Mouse (Mus musculus) limb, embryonic 15.5 days (tissue): ENCODE measurements around the gene Tjp1. TPM values are rescaled to one million over a fixed set of nuclear protein-coding genes. Genes with fewer than 3 reads are reported as not detected.
A peak's percentile ranks its signal among the peaks of the same experiment; 100 is the strongest.

Source experiments
- ATAC-seq: fragments of 200-750 bp; cut with Nextera tagmentation; 2 replicates; pipeline ENCODE4 v1.8.0; 2017; ENCODE audit warnings: low read depth, moderate TSS enrichment; ENCODE audit not compliant: insufficient number of reproducible peaks, low FRiP score, low TSS enrichment
- H3K27ac ChIP-seq: fragments of 300-500 bp; sonication (generic); 2 replicates; pipeline ENCODE4 v1.5.1; 2015; ENCODE audit warnings: moderate library complexity, mild to moderate bottlenecking, inconsistent platforms
- H3K27me3 ChIP-seq: fragments of 300-500 bp; sonication (generic); 2 replicates; pipeline ENCODE4 v1.6.1; 2015; ENCODE audit warnings: inconsistent platforms
- H3K36me3 ChIP-seq: fragments of 300-500 bp; sonication (generic); 2 replicates; pipeline ENCODE4 v1.6.1; 2015; ENCODE audit warnings: inconsistent platforms
- H3K4me1 ChIP-seq: fragments of 300-500 bp; sonication (generic); 2 replicates; pipeline ENCODE4 v1.6.1; 2015; ENCODE audit warnings: inconsistent platforms
- H3K4me2 ChIP-seq: fragments of 300-500 bp; sonication (generic); 2 replicates; pipeline ENCODE4 v1.6.1; 2015; ENCODE audit warnings: mild to moderate bottlenecking, inconsistent platforms
- H3K4me3 ChIP-seq: fragments of 300-500 bp; sonication (generic); 2 replicates; pipeline ENCODE4 v1.5.1; 2015; ENCODE audit warnings: mild to moderate bottlenecking, inconsistent platforms
- H3K9ac ChIP-seq: fragments of 300-500 bp; sonication (generic); 2 replicates; pipeline ENCODE4 v1.6.1; 2015; ENCODE audit warnings: inconsistent platforms
- H3K9me3 ChIP-seq: fragments of 300-500 bp; sonication (generic); 2 replicates; pipeline ENCODE4 v1.6.1; 2016; ENCODE audit warnings: inconsistent platforms
- WGBS: fragments of 180-500 bp; shearing (Covaris S2); methylation state at CpG from one replicate; pipeline ENCODE4 v1.1.7; 2015; 5-methylcytosine and 5-hydroxymethylcytosine counted together
- polyA plus RNA-seq: library from polyadenylated mRNA; unstranded; fragments of >200 nt; fragmentation: Nextera tagmentation; extraction: Ambion mirVana; gene quantifications from 2 replicates; pipeline ENCODE4 v1.2.1, GENCODE M21; 2015

The Tjp1 gene
- polyA plus RNA-seq, 1 experiment from 2014 or later = 25.1 TPM

- Histone ChIP-seq H3K36me3 (no peaks in the 10 kb centered on the region), H3K27me3 (peaks cover 5% of the 10 kb centered on the region; the same call in 1 of the 2 replicates), H3K27ac (no peak overlapping the region), H3K9me3 (no peaks in the 10 kb centered on the region), H3K9ac (no peak overlapping the region), H3K4me1 (no peaks in the 10 kb centered on the region), H3K4me2 (no peak overlapping the region), H3K4me3 (no peak overlapping the region)
- WGBS = 31% methylated on average over 10 of the region's 10 CpGs
- ATAC-seq = no peak
These were observed 14.0 kb downstream of the Tjp1 start for GRCm38 (mm10) chr7:65513451-65514179.

- no peaks in the 10 kb centered on the region for H3K36me3 ChIP-seq
- H3K9me3 ChIP-seq = no peaks in the 10 kb centered on the region
- no peak overlapping the region for H3K9ac ChIP-seq
- H3K4me1 ChIP-seq = no peaks in the 10 kb centered on the region
- no peak overlapping the region for H3K4me2 ChIP-seq
- peaks cover 5% of the 10 kb centered on the region; the same call in 1 of the 2 replicates for H3K27me3 ChIP-seq
- ATAC-seq = no peak
- no peak overlapping the region for H3K4me3 ChIP-seq
- WGBS = 63% methylated on average over 3 of the region's 3 CpGs
- H3K27ac ChIP-seq = no peak overlapping the region
These were observed 18.2 kb downstream of the Tjp1 start for GRCm38 (mm10) chr7:65509357-65509756.

GRCm38 (mm10) chr7:65507341-65507740 lies 20.2 kb downstream of the Tjp1 start:
- WGBS = 72% methylated on average over 5 of the region's 5 CpGs
- no peak for ATAC-seq

GRCm38 (mm10) chr7:65502486-65503322 lies 24.9 kb downstream of the Tjp1 start:
- 52% methylated on average over 10 of the region's 10 CpGs for WGBS
- Histone ChIP-seq H3K27me3 (no peaks in the 10 kb centered on the region), H3K36me3 (no peaks in the 10 kb centered on the region), H3K4me1 (peaks cover 2% of the 10 kb centered on the region; the same call in 1 of the 2 replicates), H3K27ac (no peak overlapping the region), H3K9me3 (no peaks in the 10 kb centered on the region), H3K4me2 (no peak overlapping the region), H3K4me3 (no peak overlapping the region), H3K9ac (no peak overlapping the region)
- no peak for ATAC-seq

More at GRCm38 (mm10) chr7:65507341-65507740, 20.2 kb downstream of the Tjp1 start:
- no peaks in the 10 kb centered on the region for H3K27me3 ChIP-seq
- H3K9me3 ChIP-seq = no peaks in the 10 kb centered on the region
- H3K4me1 ChIP-seq = peaks cover 2% of the 10 kb centered on the region; the same call in 1 of the 2 replicates
- no peaks in the 10 kb centered on the region for H3K36me3 ChIP-seq
- H3K4me3 ChIP-seq = no peak overlapping the region
- no peak overlapping the region for H3K9ac ChIP-seq
- H3K4me2 ChIP-seq = no peak overlapping the region
- H3K27ac ChIP-seq = no peak overlapping the region

- no peaks in the 10 kb centered on the region for H3K9me3 ChIP-seq
- ATAC-seq = no peak
- H3K36me3 ChIP-seq = no peaks in the 10 kb centered on the region
- H3K27ac ChIP-seq = no peak overlapping the region
- H3K4me2 ChIP-seq = no peak overlapping the region
- H3K27me3 ChIP-seq = no peaks in the 10 kb centered on the region
- H3K4me1 ChIP-seq = peaks cover 2% of the 10 kb centered on the region; the same call in 1 of the 2 replicates
- H3K9ac ChIP-seq = no peak overlapping the region
- H3K4me3 ChIP-seq = no peak overlapping the region
- WGBS = 53% methylated on average over 7 of the region's 7 CpGs
These were observed 26.8 kb downstream of the Tjp1 start for GRCm38 (mm10) chr7:65500746-65501145.

GRCm38 (mm10) chr7:65497733-65498583 lies 29.6 kb downstream of the Tjp1 start:
- no peak overlapping the region for H3K4me2 ChIP-seq
- peaks cover 2% of the 10 kb centered on the region; the same call in 1 of the 2 replicates for H3K4me1 ChIP-seq
- H3K9me3 ChIP-seq = no peaks in the 10 kb centered on the region
- ATAC-seq = no peak
- H3K9ac ChIP-seq = no peak overlapping the region
- H3K4me3 ChIP-seq = no peak overlapping the region
- no peaks in the 10 kb centered on the region for H3K27me3 ChIP-seq
- no peak overlapping the region for H3K27ac ChIP-seq
- H3K36me3 ChIP-seq = no peaks in the 10 kb centered on the region
- WGBS = 55% methylated on average over 12 of the region's 12 CpGs

GRCm38 (mm10) chr7:65490526-65490925 lies 37.1 kb downstream of the Tjp1 start:
- H3K36me3 ChIP-seq = no peaks in the 10 kb centered on the region
- 78% methylated on average over 7 of the region's 7 CpGs for WGBS
- H3K4me1 ChIP-seq = peaks cover 7% of the 10 kb centered on the region
- H3K9me3 ChIP-seq = no peaks in the 10 kb centered on the region
- no peak overlapping the region for H3K9ac ChIP-seq
- H3K27me3 ChIP-seq = no peaks in the 10 kb centered on the region
- no peak overlapping the region for H3K27ac ChIP-seq
- H3K4me2 ChIP-seq = no peak overlapping the region
- H3K4me3 ChIP-seq = no peak overlapping the region
- ATAC-seq = no peak

GRCm38 (mm10) chr7:65489742-65490141 lies 37.8 kb downstream of the Tjp1 start:
- H3K4me1 ChIP-seq = peaks cover 7% of the 10 kb centered on the region
- WGBS = 80% methylated on average over 9 of the region's 9 CpGs
- H3K27me3 ChIP-seq = no peaks in the 10 kb centered on the region
- H3K9me3 ChIP-seq = no peaks in the 10 kb centered on the region
- ATAC-seq = no peak
- H3K4me2 ChIP-seq = no peak overlapping the region
- H3K4me3 ChIP-seq = no peak overlapping the region
- H3K9ac ChIP-seq = no peak overlapping the region
- no peak overlapping the region for H3K27ac ChIP-seq
- H3K36me3 ChIP-seq = no peaks in the 10 kb centered on the region

GRCm38 (mm10) chr7:65489195-65489594 lies 38.4 kb downstream of the Tjp1 start:
- H3K27ac ChIP-seq = no peak overlapping the region
- H3K27me3 ChIP-seq = no peaks in the 10 kb centered on the region
- H3K4me1 ChIP-seq = peaks cover 7% of the 10 kb centered on the region
- 83% methylated on average over 6 of the region's 6 CpGs for WGBS
- no peak overlapping the region for H3K4me3 ChIP-seq
- H3K4me2 ChIP-seq = no peak overlapping the region
- H3K9me3 ChIP-seq = no peaks in the 10 kb centered on the region
- H3K36me3 ChIP-seq = no peaks in the 10 kb centered on the region
- ATAC-seq = no peak
- no peak overlapping the region for H3K9ac ChIP-seq

GRCm38 (mm10) chr7:65486259-65486681 lies 41.3 kb downstream of the Tjp1 start:
- ATAC-seq = no peak
- H3K27me3 ChIP-seq = no peaks in the 10 kb centered on the region
- H3K36me3 ChIP-seq = no peaks in the 10 kb centered on the region
- H3K27ac ChIP-seq = no peak overlapping the region
- no peak overlapping the region for H3K9ac ChIP-seq
- WGBS = 5% methylated on average over 13 of the region's 13 CpGs
- H3K4me1 ChIP-seq = peaks cover 9% of the 10 kb centered on the region
- peak overlapping the region; percentile 19 for H3K4me3 ChIP-seq
- H3K4me2 ChIP-seq = peak overlapping the region; percentile 31
- H3K9me3 ChIP-seq = no peaks in the 10 kb centered on the region

GRCm38 (mm10) chr7:65484170-65484778 lies 43.3 kb downstream of the Tjp1 start:
- no peak overlapping the region for H3K4me3 ChIP-seq
- H3K27me3 ChIP-seq = no peaks in the 10 kb centered on the region
- no peak for ATAC-seq
- no peak overlapping the region for H3K4me2 ChIP-seq
- no peak overlapping the region for H3K27ac ChIP-seq
- H3K36me3 ChIP-seq = no peaks in the 10 kb centered on the region
- no peaks in the 10 kb centered on the region for H3K9me3 ChIP-seq
- 30% methylated on average over 5 of the region's 5 CpGs for WGBS
- H3K4me1 ChIP-seq = peaks cover 9% of the 10 kb centered on the region
- H3K9ac ChIP-seq = no peak overlapping the region
